Mouse (Mus musculus): ENCODE data around the gene Mrpl21. TPM values are rescaled to one million over a fixed set of nuclear protein-coding genes. Genes with fewer than 3 reads are reported as not detected.

Gene Mrpl21
- total and polyA plus RNA-seq, 3 experiments: 145 to 159 TPM; not detected in 1

- H3K4me1 ChIP-seq (ENCODE audit: control insufficient read depth in 1 of 2, insufficient read depth in 2 of 2, low read length in 2 of 2): no peaks in the 10 kb centered on the region
- no peaks in the 10 kb centered on the region for H3K9me3 ChIP-seq (replicated peaks; ENCODE audit: insufficient read depth, low read length)
- H3K36me3 ChIP-seq (ENCODE audit: control insufficient read depth in 1 of 2, insufficient read depth in 2 of 2, low read length in 2 of 2): no peaks in the 10 kb centered on the region; a peak in 1 of 4 replicates
Measured at GRCm38 (mm10) chr19:3260591-3260990, 22.1 kb upstream of the Mrpl21 start.

GRCm38 (mm10) chr19:3261336-3261735 is 21.4 kb upstream of the Mrpl21 start:
- Histone ChIP-seq H3K79me2 (ENCODE audit: control insufficient read depth, insufficient read depth, low read length, poor library complexity) (no peaks in the 10 kb centered on the region), H3K27ac (ENCODE audit: control insufficient read depth, low read depth, low read length) (no peak overlapping the region), H3K9me3 (replicated peaks; ENCODE audit: insufficient read depth, low read length) (no peaks in the 10 kb centered on the region), H3K4me1 (ENCODE audit: control insufficient read depth in 1 of 2, insufficient read depth in 2 of 2, low read length in 2 of 2) (no peaks in the 10 kb centered on the region), H3K4me3 (ENCODE audit: control insufficient read depth in 1 of 2, insufficient read depth in 1 of 2, low read depth in 2 of 2, low read length in 2 of 2) (no peak overlapping the region), H3K36me3 (ENCODE audit: control insufficient read depth in 1 of 2, insufficient read depth in 2 of 2, low read length in 2 of 2) (no peaks in the 10 kb centered on the region; a peak in 2 of 4 replicates), H3K9ac (ENCODE audit: control insufficient read depth, low read depth, low read length, poor library complexity, severe bottlenecking) (no peak overlapping the region), H3K27me3 (ENCODE audit: control insufficient read depth in 1 of 2, insufficient read depth in 2 of 2, low read length in 2 of 2) (no peaks in the 10 kb centered on the region)
- DNase-seq (ENCODE audit: low read depth, low spot score): no peak
- TF ChIP-seq CHD1 (IDR thresholded peaks at IDR 0.05; ENCODE audit: low read depth, low read length) (no peak), BHLHE40 (IDR thresholded peaks at IDR 0.05; ENCODE audit: borderline replicate concordance, low read depth, low read length) (no peak), E2F4 (IDR thresholded peaks at IDR 0.05; ENCODE audit: borderline replicate concordance, low read depth, low read length) (no peak), SIN3A (IDR thresholded peaks at IDR 0.05; ENCODE audit: low read length) (no peak), ZNF384 (IDR thresholded peaks at IDR 0.05; ENCODE audit: low read depth, low read length) (no peak), UBTF (IDR thresholded peaks at IDR 0.05; ENCODE audit: borderline replicate concordance, insufficient read depth, low read depth, low read length) (no peak), TBP (IDR thresholded peaks at IDR 0.05; ENCODE audit: low read depth, low read length) (no peak), MAFK (IDR thresholded peaks at IDR 0.05; ENCODE audit: borderline replicate concordance, low read depth, low read length) (no peak)

More at GRCm38 (mm10) chr19:3260591-3260990, 22.1 kb upstream of the Mrpl21 start:
- Histone ChIP-seq H3K79me2 (ENCODE audit: control insufficient read depth, insufficient read depth, low read length, poor library complexity) (no peaks in the 10 kb centered on the region), H3K9ac (ENCODE audit: control insufficient read depth, low read depth, low read length, poor library complexity, severe bottlenecking) (no peak overlapping the region), H3K4me3 (ENCODE audit: control insufficient read depth in 1 of 2, insufficient read depth in 1 of 2, low read depth in 2 of 2, low read length in 2 of 2) (no peak overlapping the region), H3K27me3 (ENCODE audit: control insufficient read depth in 1 of 2, insufficient read depth in 2 of 2, low read length in 2 of 2) (no peaks in the 10 kb centered on the region), H3K27ac (ENCODE audit: control insufficient read depth, low read depth, low read length) (no peak overlapping the region)
- TF ChIP-seq E2F4 (IDR thresholded peaks at IDR 0.05; ENCODE audit: borderline replicate concordance, low read depth, low read length) (no peak), NELFE (IDR thresholded peaks at IDR 0.05; ENCODE audit: low read depth, low read length) (no peak), ZNF384 (IDR thresholded peaks at IDR 0.05; ENCODE audit: low read depth, low read length) (no peak), SIN3A (IDR thresholded peaks at IDR 0.05; ENCODE audit: low read length) (no peak), KAT2A (conservative IDR thresholded peaks at IDR 0.05; ENCODE audit: low read depth, low read length) (no peak), MEF2A (IDR thresholded peaks at IDR 0.05; ENCODE audit: extremely low read depth, insufficient replicate concordance, low read depth, low read length, poor library complexity, severe bottlenecking) (no peak), UBTF (IDR thresholded peaks at IDR 0.05; ENCODE audit: borderline replicate concordance, insufficient read depth, low read depth, low read length) (no peak), GATA1 (IDR thresholded peaks at IDR 0.05; ENCODE audit: low read depth, low read length) (no peak), ELF1 (IDR thresholded peaks at IDR 0.05; ENCODE audit: low read depth, low read length) (no peak), GABPA (IDR thresholded peaks at IDR 0.05; ENCODE audit: low read depth, low read length) (no peak), POLR2A (IDR thresholded peaks at IDR 0.05; ENCODE audit: control insufficient read depth in 1 of 2, insufficient read depth in 1 of 2, low read depth in 1 of 2, low read length in 2 of 2, poor library complexity in 1 of 2) (no peak), MXI1 (IDR thresholded peaks at IDR 0.05; ENCODE audit: low read depth, low read length) (no peak), CHD2 (IDR thresholded peaks at IDR 0.05; ENCODE audit: low read length) (no peak), TAL1 (IDR thresholded peaks at IDR 0.05; ENCODE audit: low read length) (no peak)
- DNase-seq (ENCODE audit: low read depth, low spot score): no peak
